Mouse (Mus musculus) liver, adult 2 months (tissue): ENCODE data around the gene Zfp341.

Experiments used
- CTCF ChIP-seq: fragments of 200-500 bp; IDR thresholded peaks from 2 replicates; pipeline ENCODE4 v1.5.1; 2011; ENCODE audit warnings: low read depth, low read length, control low read depth
- POLR2A ChIP-seq: fragments of 200-500 bp; IDR thresholded peaks from 2 replicates; pipeline ENCODE4 v1.6.1; 2011; ENCODE audit warnings: low read length, control low read depth; ENCODE audit not compliant: insufficient read depth; ENCODE audit errors: extremely low read depth

DNA sequence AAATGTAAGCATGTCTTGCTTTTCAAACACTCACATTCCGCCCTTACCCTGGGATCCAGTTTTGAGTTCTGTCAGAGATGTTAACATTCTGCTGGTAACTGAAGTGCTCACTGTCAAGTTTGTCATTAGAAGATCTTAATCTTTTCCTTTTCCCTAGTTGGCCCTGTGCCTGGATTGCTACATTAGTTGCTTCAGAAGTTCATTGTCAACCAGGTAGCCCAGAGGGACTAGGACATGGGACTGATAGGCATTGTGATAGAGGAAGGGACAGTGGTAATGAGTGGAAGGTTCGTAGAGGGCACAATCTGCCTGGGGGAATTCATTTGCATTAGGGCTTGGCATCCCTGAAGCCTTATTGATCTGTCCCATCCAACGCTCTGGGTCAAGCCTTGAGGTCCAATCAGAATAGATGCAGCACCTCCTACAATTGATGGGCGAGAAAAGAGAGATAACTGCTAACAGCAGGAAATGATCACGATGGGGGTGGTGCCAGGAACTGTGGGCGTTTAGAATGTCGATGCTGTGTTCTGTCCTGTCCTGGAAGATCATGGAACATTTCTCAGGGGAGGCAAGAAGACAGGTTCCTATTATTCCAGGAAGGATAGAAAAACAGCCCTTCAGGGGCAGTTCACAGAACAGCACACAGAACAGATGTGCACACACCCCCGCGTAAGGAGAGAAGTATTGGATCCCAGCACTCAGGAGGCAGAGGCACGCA is 3.9 kb upstream of the Zfp341 start:
- no peak for TF ChIP-seq CTCF
- no peak for TF ChIP-seq POLR2A
